8 mouse cellular contexts compared by ENCODE assay signal in the genomic region with DNA sequence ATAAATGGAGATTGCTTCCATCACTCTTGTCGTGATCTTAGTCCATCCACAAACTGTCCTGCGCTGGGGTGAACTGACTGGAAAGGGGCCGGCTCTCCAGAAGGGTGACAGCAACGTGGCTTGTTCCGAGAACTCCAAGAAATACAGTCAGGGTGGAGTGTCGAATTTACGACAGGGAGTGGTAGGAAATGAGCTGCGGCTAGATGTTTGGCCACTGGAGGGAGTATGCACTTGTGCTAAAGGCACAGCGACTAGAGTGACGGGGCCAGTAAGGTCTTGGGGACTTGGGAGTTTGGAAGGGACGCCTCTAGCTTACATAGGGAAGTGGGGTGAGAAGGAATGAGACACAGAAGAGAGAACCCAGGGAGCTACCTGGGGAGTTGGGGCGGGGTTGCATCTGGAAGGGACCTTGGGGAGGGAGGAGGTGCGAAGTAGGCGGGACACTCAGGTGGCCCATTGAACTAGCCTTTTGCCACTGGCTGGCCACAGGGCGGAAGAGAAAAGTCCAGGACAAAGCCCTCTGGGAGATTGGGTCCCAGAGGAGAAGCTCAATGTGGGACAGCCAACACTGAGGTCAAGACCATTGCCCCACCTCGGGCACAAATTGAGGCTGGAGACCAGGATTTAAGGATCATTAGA. TPM values are rescaled to one million over a fixed set of nuclear protein-coding genes. Genes with fewer than 3 reads are reported as not detected.
DNase-seq lines count a peak whose midpoint lies in the region; ATAC-seq lines count a peak whose summit lies in the region.

A gene (plus strand): TSS at position 516 of the 639 bp plus-strand sequence.

- peak; percentile 86 for DNase-seq in T-cell, adult 2 months (ENCODE audit: low spot score)
- DNase-seq in cerebellum, postnatal 14 days: peak; percentile 82 to 90
- peak; percentile 72 to 78 for DNase-seq in frontal cortex, postnatal 10 days (ENCODE audit: low spot score in 2 of 2)
- peak; percentile 84 for DNase-seq in hindbrain, embryonic 14.5 days (ENCODE audit: low spot score)
- DNase-seq in layer of hippocampus, postnatal 36 days: peak; percentile 64 to 76
- DNase-seq in lung, postnatal 4 days: peak; percentile 88 to 90
- DNase-seq in right cerebral cortex, adult 18-20 months: peak; percentile 77
- peak; percentile 59 for DNase-seq in urinary bladder, postnatal 25 days (ENCODE audit: low spot score)

- H3K36me3 ChIP-seq in hindbrain, embryonic 14.5 days (replicated peaks; ENCODE audit: control insufficient read depth, insufficient read depth): peaks cover 17% of the 10 kb centered on the region

- H3K4me1 ChIP-seq in hindbrain, embryonic 14.5 days (replicated peaks; ENCODE audit: control insufficient read depth, insufficient read depth, low read length): peaks cover 35% of the 10 kb centered on the region

- H3K9ac ChIP-seq in hindbrain, embryonic 14.5 days: peak within 1 kb of the TSS; percentile 72

- H3K27ac ChIP-seq in hindbrain, embryonic 14.5 days: peak within 1 kb of the TSS; percentile 82

- no peaks in the 10 kb centered on the region for H3K9me3 ChIP-seq in hindbrain, embryonic 14.5 days (ENCODE audit: control insufficient read depth, low read length)

- H3K27me3 ChIP-seq in hindbrain, embryonic 14.5 days (ENCODE audit: control insufficient read depth, insufficient read depth, low read length): no peaks in the 10 kb centered on the region

- 3% methylated on average over 16 of the region's 16 CpGs for WGBS in hindbrain, embryonic 14.5 days

- H3K4me2 ChIP-seq in hindbrain, embryonic 14.5 days (replicated peaks): peak within 1 kb of the TSS; percentile 67

- H3K4me3 ChIP-seq in hindbrain, embryonic 14.5 days (replicated peaks; ENCODE audit: low read length): peak within 1 kb of the TSS; percentile 93

- ATAC-seq in hindbrain, embryonic 14.5 days (ENCODE audit: low FRiP score): peak; percentile 31

RNA-seq across cellular contexts. Expression of the gene that starts here (rescaled TPM):
- polyA plus RNA-seq in hindbrain, embryonic 14.5 days (2014; fragmentation: Nextera tagmentation; extraction: Ambion mirVana): 4.7 and 6.6 TPM in 2 replicates
- 1 to 10 TPM; 1.2 to 2.0 TPM for total RNA-seq in layer of hippocampus, postnatal 36 days (2021)

Comparison
In these comparisons a context has a peak if more than half of its experiments do, and no peak if none do; other contexts are left out.
1. Peak in every context shown above with its lines: DNase-seq, ATAC-seq, H3K4me3 ChIP-seq and H3K27ac ChIP-seq.